Mouse (Mus musculus): ENCODE measurements around the gene Map3k15. TPM values are rescaled to one million over a fixed set of nuclear protein-coding genes. Genes with fewer than 3 reads are reported as not detected.

Map3k15 gene
- polyA plus RNA-seq, 1 experiment from 2014 or later: 0.34 TPM

Other genes starting within 250 kb of the Map3k15 start
- 216 and 254 TPM in 2 replicates for gene Pdha1, start 150.0 kb downstream of the Map3k15 start, polyA plus RNA-seq (2014; fragmentation: Nextera tagmentation; extraction: Ambion mirVana)